Mouse (Mus musculus) liver, embryonic 11.5 days (tissue): ENCODE data around the gene Ccne1. TPM values are rescaled to one million over a fixed set of nuclear protein-coding genes. Genes with fewer than 3 reads are reported as not detected.

Source experiments
- ATAC-seq: fragments of 200-750 bp; cut with Nextera tagmentation; replicated peaks from 2 replicates; pipeline ENCODE4 v1.8.0; 2017; ENCODE audit warnings: moderate number of reproducible peaks, mild to moderate bottlenecking, moderate TSS enrichment, moderate library complexity; ENCODE audit not compliant: low FRiP score
- DNase-seq: peaks from one replicate; pipeline ENCODE4 v3.0.0-alpha.2; 2017; ENCODE audit warnings: low spot score
- H3K27ac ChIP-seq: fragments of 300-500 bp; sonication (generic); 2 replicates; pipeline ENCODE4 v1.5.1; 2014; ENCODE audit warnings: mild to moderate bottlenecking, low read depth, low read length, control low read depth
- H3K27me3 ChIP-seq: fragments of 300-500 bp; sonication (generic); replicated peaks from 2 replicates; pipeline ENCODE4 v1.6.1; 2014; ENCODE audit warnings: low read length, mixed read lengths; ENCODE audit not compliant: control insufficient read depth, insufficient read depth
- H3K36me3 ChIP-seq: fragments of 300-500 bp; sonication (generic); 2 replicates; pipeline ENCODE4 v1.6.1; 2014; ENCODE audit warnings: mild to moderate bottlenecking, low read length, moderate library complexity, mixed read lengths; ENCODE audit not compliant: control insufficient read depth, insufficient read depth
- H3K4me1 ChIP-seq: fragments of 300-500 bp; sonication (generic); replicated peaks from 2 replicates; pipeline ENCODE4 v1.6.1; 2014; ENCODE audit warnings: low read length, mixed read lengths; ENCODE audit not compliant: control insufficient read depth, insufficient read depth
- H3K4me2 ChIP-seq: fragments of 300-500 bp; sonication (generic); 2 replicates; pipeline ENCODE4 v1.6.1; 2014; ENCODE audit warnings: mild to moderate bottlenecking, control low read depth, moderate library complexity
- H3K4me3 ChIP-seq: fragments of 300-500 bp; sonication (generic); 2 replicates; pipeline ENCODE4 v1.5.1; 2014; ENCODE audit warnings: low read depth, low read length, control low read depth
- H3K9ac ChIP-seq: fragments of 300-500 bp; sonication (generic); 2 replicates; pipeline ENCODE4 v1.6.1; 2014; ENCODE audit warnings: low read depth, low read length, control low read depth
- H3K9me3 ChIP-seq: fragments of 300-500 bp; sonication (generic); 2 replicates; pipeline ENCODE4 v1.6.1; 2016; ENCODE audit warnings: low read length, inconsistent platforms, mixed read lengths; ENCODE audit not compliant: control insufficient read depth
- WGBS: fragments of 180-500 bp; shearing (Covaris S2); extraction: QIAGEN DNeasy Blood & Tissue Kit; methylation state at CpG from one replicate; pipeline ENCODE4 v1.1.7; 2014; 5-methylcytosine and 5-hydroxymethylcytosine counted together
- polyA plus RNA-seq: library from polyadenylated mRNA; unstranded; fragments of >200 nt; fragmentation: Nextera tagmentation; extraction: Ambion mirVana; gene quantifications from 2 replicates; pipeline ENCODE4 v1.2.1, GENCODE M21; 2014

Gene Ccne1
- polyA plus RNA-seq, 1 experiment from 2014 or later = 191 TPM

- Histone ChIP-seq H3K4me1 (peaks cover 15% of the 10 kb centered on the region), H3K9ac (no peak overlapping the region), H3K4me2 (peak overlapping the region; percentile 99), H3K27ac (no peak overlapping the region), H3K4me3 (no peak overlapping the region), H3K9me3 (no peaks in the 10 kb centered on the region), H3K27me3 (no peaks in the 10 kb centered on the region), H3K36me3 (no peaks in the 10 kb centered on the region)
- DNase-seq = no peak
- no peak for ATAC-seq
- 62% methylated on average over 8 of the region's 8 CpGs for WGBS
Observed at GRCm38 (mm10) chr7:38086401-38086800, 20.9 kb downstream of the Ccne1 start.

- under 1% methylated on average over 35 of the region's 35 CpGs for WGBS
- Histone ChIP-seq H3K36me3 (no peaks in the 10 kb centered on the region), H3K9me3 (no peaks in the 10 kb centered on the region), H3K4me1 (peaks cover 15% of the 10 kb centered on the region), H3K4me3 (peak overlapping the region; percentile 58), H3K27me3 (no peaks in the 10 kb centered on the region), H3K9ac (peak overlapping the region; percentile 68), H3K27ac (peak overlapping the region; percentile 52; the same call in 1 of the 2 replicates), H3K4me2 (peak overlapping the region; percentile 99)
- DNase-seq = peak; percentile 67
- ATAC-seq = peak; percentile 42
Observed at GRCm38 (mm10) chr7:38085573-38086211, 21.6 kb downstream of the Ccne1 start.

GRCm38 (mm10) chr7:38084778-38085572 lies 22.4 kb downstream of the Ccne1 start:
- Histone ChIP-seq H3K4me3 (peak overlapping the region; percentile 58), H3K9ac (peak overlapping the region; percentile 68), H3K4me1 (peaks cover 15% of the 10 kb centered on the region), H3K27me3 (no peaks in the 10 kb centered on the region), H3K4me2 (peak overlapping the region; percentile 99), H3K27ac (peak overlapping the region; percentile 52; the same call in 1 of the 2 replicates), H3K36me3 (no peaks in the 10 kb centered on the region), H3K9me3 (no peaks in the 10 kb centered on the region)
- under 1% methylated on average over 64 of the region's 65 CpGs for WGBS
- ATAC-seq = peak; percentile 96
- peak; percentile 99 for DNase-seq

- no peak for ATAC-seq
- no peak for DNase-seq
- Histone ChIP-seq H3K9ac (no peak overlapping the region), H3K27ac (no peak overlapping the region), H3K36me3 (no peaks in the 10 kb centered on the region), H3K4me3 (no peak overlapping the region), H3K4me1 (peaks cover 15% of the 10 kb centered on the region), H3K27me3 (no peaks in the 10 kb centered on the region), H3K9me3 (no peaks in the 10 kb centered on the region), H3K4me2 (no peak overlapping the region)
Observed at GRCm38 (mm10) chr7:38082971-38083370, 24.4 kb downstream of the Ccne1 start.

GRCm38 (mm10) chr7:38077189-38077588 lies 30.1 kb downstream of the Ccne1 start:
- ATAC-seq = no peak
- no peaks in the 10 kb centered on the region for H3K36me3 ChIP-seq

GRCm38 (mm10) chr7:38075487-38075886 lies 31.8 kb downstream of the Ccne1 start:
- Histone ChIP-seq H3K9ac (no peak overlapping the region), H3K9me3 (no peaks in the 10 kb centered on the region), H3K27ac (no peak overlapping the region), H3K4me3 (no peak overlapping the region), H3K27me3 (no peaks in the 10 kb centered on the region; the same call in 1 of the 2 replicates), H3K4me2 (no peak overlapping the region), H3K36me3 (no peaks in the 10 kb centered on the region), H3K4me1 (no peaks in the 10 kb centered on the region)
- no peak for ATAC-seq
- DNase-seq = no peak
- 57% methylated on average over 6 of the region's 6 CpGs for WGBS

More at GRCm38 (mm10) chr7:38077189-38077588, 30.1 kb downstream of the Ccne1 start:
- no peak overlapping the region for H3K4me3 ChIP-seq
- H3K27me3 ChIP-seq = no peaks in the 10 kb centered on the region; the same call in 1 of the 2 replicates
- H3K4me1 ChIP-seq = no peaks in the 10 kb centered on the region
- H3K27ac ChIP-seq = no peak overlapping the region
- WGBS = 69% methylated on average over 7 of the region's 7 CpGs
- H3K9me3 ChIP-seq = no peaks in the 10 kb centered on the region
- no peak for DNase-seq
- H3K4me2 ChIP-seq = no peak overlapping the region
- no peak overlapping the region for H3K9ac ChIP-seq

GRCm38 (mm10) chr7:38074920-38075319 lies 32.4 kb downstream of the Ccne1 start:
- WGBS = 53% methylated on average over 10 of the region's 10 CpGs
- Histone ChIP-seq H3K9ac (no peak overlapping the region), H3K27me3 (no peaks in the 10 kb centered on the region; the same call in 1 of the 2 replicates), H3K4me1 (no peaks in the 10 kb centered on the region), H3K4me3 (no peak overlapping the region), H3K36me3 (no peaks in the 10 kb centered on the region), H3K4me2 (peak overlapping the region; percentile 33; the same call in 1 of the 2 replicates), H3K27ac (no peak overlapping the region), H3K9me3 (no peaks in the 10 kb centered on the region)
- ATAC-seq (no peak), DNase-seq (no peak)

- H3K27me3 ChIP-seq = no peaks in the 10 kb centered on the region; the same call in 1 of the 2 replicates
- no peaks in the 10 kb centered on the region for H3K4me1 ChIP-seq
- no peak overlapping the region for H3K27ac ChIP-seq
- H3K9ac ChIP-seq = no peak overlapping the region
- H3K36me3 ChIP-seq = no peaks in the 10 kb centered on the region
- H3K9me3 ChIP-seq = no peaks in the 10 kb centered on the region
- H3K4me3 ChIP-seq = no peak overlapping the region
- peak overlapping the region; percentile 33 for H3K4me2 ChIP-seq
- 22% methylated on average over 14 of the region's 14 CpGs for WGBS
- DNase-seq (no peak), ATAC-seq (no peak)
Observed at GRCm38 (mm10) chr7:38074514-38074913, 32.8 kb downstream of the Ccne1 start.
